Mouse (Mus musculus): ENCODE results near the gene Cacna1h.

Gene Cacna1h

GRCm38 (mm10) chr17:25433617-25434606 is at the start of gene Cacna1h:
TSS of gene Cacna1h (minus strand) at chr17:25433783.
- DNase-seq (ENCODE audit: low read depth, low spot score): peak; percentile 90

GRCm38 (mm10) chr17:25482092-25482491 is 48.5 kb upstream of the Cacna1h start:
- no peak for DNase-seq (ENCODE audit: low read depth, low spot score)

- DNase-seq (ENCODE audit: low read depth, low spot score): no peak
Measured at GRCm38 (mm10) chr17:25480820-25481219, 47.2 kb upstream of the Cacna1h start.

GRCm38 (mm10) chr17:25480152-25480551 is 46.6 kb upstream of the Cacna1h start:
- no peak for DNase-seq (ENCODE audit: low read depth, low spot score)

- peak; percentile 77 for DNase-seq (ENCODE audit: low read depth, low spot score)
Measured at GRCm38 (mm10) chr17:25475946-25476744, 42.6 kb upstream of the Cacna1h start.

GRCm38 (mm10) chr17:25474330-25475077 is 40.9 kb upstream of the Cacna1h start:
- DNase-seq (ENCODE audit: low read depth, low spot score): peak; percentile 91

- no peak for DNase-seq (ENCODE audit: low read depth, low spot score)
Measured at GRCm38 (mm10) chr17:25472044-25472443, 38.5 kb upstream of the Cacna1h start.

- DNase-seq (ENCODE audit: low read depth, low spot score): no peak
Measured at GRCm38 (mm10) chr17:25471418-25471817, 37.8 kb upstream of the Cacna1h start.

GRCm38 (mm10) chr17:25469798-25470197 is 36.2 kb upstream of the Cacna1h start:
- peak; percentile 72 for DNase-seq (ENCODE audit: low read depth, low spot score)

GRCm38 (mm10) chr17:25468301-25468700 is 34.7 kb upstream of the Cacna1h start:
- no peak for DNase-seq (ENCODE audit: low read depth, low spot score)

- DNase-seq (ENCODE audit: low read depth, low spot score): no peak
Measured at GRCm38 (mm10) chr17:25467781-25468180, 34.2 kb upstream of the Cacna1h start.

GRCm38 (mm10) chr17:25466257-25466656 is 32.7 kb upstream of the Cacna1h start:
- no peak for DNase-seq (ENCODE audit: low read depth, low spot score)

GRCm38 (mm10) chr17:25464091-25464490 is 30.5 kb upstream of the Cacna1h start:
- no peak for DNase-seq (ENCODE audit: low read depth, low spot score)

- DNase-seq (ENCODE audit: low read depth, low spot score): no peak
Measured at GRCm38 (mm10) chr17:25463326-25463945, 29.9 kb upstream of the Cacna1h start.

- peak; percentile 96 for DNase-seq (ENCODE audit: low read depth, low spot score)
Measured at GRCm38 (mm10) chr17:25462236-25462875, 28.8 kb upstream of the Cacna1h start.

- no peak for DNase-seq (ENCODE audit: low read depth, low spot score)
Measured at GRCm38 (mm10) chr17:25456540-25456939, 23.0 kb upstream of the Cacna1h start.

GRCm38 (mm10) chr17:25454272-25454671 is 20.7 kb upstream of the Cacna1h start, which contains the start of gene Tekt4:
TSS of gene Tekt4 (plus strand) at chr17:25454615.
- no peak for DNase-seq (ENCODE audit: low read depth, low spot score)

GRCm38 (mm10) chr17:25452246-25452965 is 18.8 kb upstream of the Cacna1h start:
- DNase-seq (ENCODE audit: low read depth, low spot score): no peak

- no peak for DNase-seq (ENCODE audit: low read depth, low spot score)
Measured at GRCm38 (mm10) chr17:25450329-25450728, 16.7 kb upstream of the Cacna1h start.

GRCm38 (mm10) chr17:25447865-25448264 is 14.3 kb upstream of the Cacna1h start:
- no peak for DNase-seq (ENCODE audit: low read depth, low spot score)

Data from A20 (cell line).